Mouse (Mus musculus) spleen, adult 2 months (tissue): Measurements from ENCODE around the gene Vangl1.

Experiments used
- CTCF ChIP-seq: fragments of 200-500 bp; IDR thresholded peaks from 2 replicates; pipeline ENCODE4 v1.5.1; 2011; ENCODE audit warnings: mild to moderate bottlenecking, inconsistent platforms; ENCODE audit not compliant: insufficient read depth, insufficient read length, insufficient replicate concordance; ENCODE audit errors: extremely low read depth
- POLR2A ChIP-seq: fragments of 200-500 bp; IDR thresholded peaks from 2 replicates; pipeline ENCODE4 v1.6.1; 2011; ENCODE audit warnings: low read depth, low read length, inconsistent platforms

DNA sequence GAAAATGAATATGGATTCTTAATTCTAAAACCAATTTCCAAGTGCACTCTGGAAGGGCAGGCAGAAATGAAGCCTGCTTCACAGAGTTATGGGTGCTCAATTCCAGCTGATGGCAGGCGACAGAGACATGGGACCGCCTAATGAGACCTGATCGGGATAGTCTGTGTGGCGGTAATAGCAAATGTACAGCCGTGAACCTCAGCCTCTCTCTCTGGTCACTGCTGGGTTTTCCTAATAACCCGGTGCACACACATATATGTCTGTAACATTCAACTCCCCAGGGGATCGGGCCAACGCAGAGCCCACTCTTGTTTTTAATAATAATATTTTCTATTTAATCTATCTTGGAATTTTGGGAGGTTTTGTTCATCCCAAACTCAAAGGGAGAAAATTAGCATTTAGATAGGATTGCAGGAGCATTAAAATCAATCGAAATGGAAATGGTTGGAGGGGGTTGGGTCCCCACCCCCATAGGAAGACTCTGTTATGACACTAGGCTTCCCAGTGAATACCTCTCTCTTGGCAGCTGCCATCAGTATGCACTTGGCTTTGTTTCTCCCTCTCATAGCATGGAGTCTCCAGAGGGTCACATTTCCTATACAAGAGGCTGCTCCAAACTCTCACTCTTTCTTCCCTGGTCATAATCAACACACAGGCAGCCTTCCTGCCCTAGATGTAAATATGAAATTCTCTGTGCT, 72.7 kb downstream of the Vangl1 start:
- no peak for TF ChIP-seq CTCF
- no peak for TF ChIP-seq POLR2A
